Mouse (Mus musculus): ENCODE measurements around the gene Gmeb2.

Gmeb2 gene

DNA sequence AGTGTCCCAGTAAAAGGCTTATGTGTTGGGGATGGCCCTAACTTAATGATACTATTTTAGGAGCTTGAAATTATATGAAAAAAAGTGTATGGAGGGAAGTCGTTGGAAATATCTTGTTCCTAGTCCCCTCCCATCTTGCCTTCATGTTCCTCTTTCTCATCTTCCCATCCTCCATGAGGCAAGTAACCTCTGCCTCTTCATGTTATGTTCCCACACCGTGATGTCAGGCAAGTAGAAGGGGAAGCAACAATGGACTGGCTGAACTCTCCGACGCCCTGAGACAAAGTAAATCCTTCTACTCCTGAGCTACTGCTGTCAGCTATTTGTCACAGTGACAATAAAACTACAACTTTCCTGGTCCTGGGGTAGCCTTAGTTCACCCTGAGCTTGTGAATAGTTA, 13.2 kb downstream of the Gmeb2 start:
- DNase-seq (ENCODE audit: low read depth, low spot score), result no peak

DNA sequence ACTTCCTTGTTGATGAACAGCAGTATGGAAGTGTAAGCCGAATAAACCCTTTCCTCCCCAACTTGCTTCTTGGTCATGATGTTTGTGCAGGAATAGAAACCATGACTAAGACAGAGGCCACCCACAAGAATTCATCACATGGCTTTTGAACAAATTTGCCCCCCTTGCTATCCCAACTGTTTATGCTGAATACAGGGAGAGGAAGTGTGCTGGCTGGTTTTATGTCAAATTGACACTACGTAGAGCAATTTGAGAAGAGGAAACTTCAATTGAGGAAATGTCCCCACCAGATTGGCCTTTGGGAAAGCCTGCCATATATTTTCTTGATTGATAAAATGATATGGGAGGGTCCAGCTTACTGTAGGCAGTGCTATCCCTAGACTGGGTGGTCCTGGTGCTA, 14.0 kb downstream of the Gmeb2 start:
- no peak for DNase-seq (ENCODE audit: low read depth, low spot score)

DNA sequence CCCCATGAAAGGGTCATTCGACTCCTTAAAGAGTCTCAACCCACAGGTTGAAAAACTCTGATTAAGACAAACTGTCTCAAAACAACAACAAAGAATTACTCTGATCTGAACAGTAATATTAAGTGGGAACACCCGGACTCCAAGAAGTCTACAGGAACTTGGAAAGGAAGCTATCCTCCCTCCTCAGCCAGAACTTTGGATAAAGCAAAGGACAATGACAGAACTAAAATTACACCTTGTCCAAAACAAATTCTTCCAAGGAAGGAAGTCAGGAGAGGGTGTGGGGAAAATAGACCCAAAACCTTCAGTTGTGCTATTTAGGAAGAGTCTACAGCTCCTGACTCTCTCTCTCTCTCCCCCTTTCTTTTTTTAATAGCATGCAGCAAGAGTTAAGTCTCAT, 15.7 kb downstream of the Gmeb2 start:
- DNase-seq (ENCODE audit: low read depth, low spot score), result no peak

DNA sequence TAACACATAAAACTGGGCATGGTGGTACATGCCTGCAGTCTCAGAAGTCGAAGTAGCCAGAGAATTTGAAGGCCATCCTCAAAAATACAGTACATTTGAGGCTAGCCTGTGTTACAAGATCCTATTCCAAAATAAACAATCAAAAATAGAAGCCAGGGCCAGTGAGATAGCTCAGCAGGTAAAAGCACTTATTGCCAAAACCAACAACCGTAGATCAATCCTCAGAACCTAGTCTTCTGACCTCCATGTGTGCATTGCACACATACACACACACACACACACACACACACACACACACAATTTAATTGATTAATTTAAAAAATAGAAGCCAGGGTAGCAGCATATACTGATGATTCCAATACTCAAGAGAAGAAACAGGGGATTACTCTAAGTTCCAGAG, 21.0 kb downstream of the Gmeb2 start:
- DNase-seq (ENCODE audit: low read depth, low spot score), result no peak

DNA sequence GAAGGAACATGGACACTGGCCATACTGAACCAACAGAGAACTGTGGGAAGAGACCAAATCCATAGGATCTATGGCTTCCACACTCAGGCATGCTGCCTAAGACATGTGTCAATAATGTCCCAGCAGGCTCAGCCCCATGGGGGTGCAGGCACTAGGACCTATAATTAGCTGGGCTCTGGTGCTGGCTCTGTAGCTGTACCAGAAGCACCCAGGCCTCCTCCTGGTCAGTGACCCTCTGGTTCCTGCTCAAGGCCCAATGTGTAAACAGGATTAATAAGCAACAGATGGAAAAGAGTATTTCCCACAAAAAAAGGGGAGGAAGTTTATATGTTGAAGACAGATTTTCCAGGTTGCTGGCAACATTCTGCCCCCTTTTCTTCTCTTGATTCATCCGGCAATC, 34.6 kb downstream of the Gmeb2 start:
- no peak for DNase-seq (ENCODE audit: low read depth, low spot score)

DNA sequence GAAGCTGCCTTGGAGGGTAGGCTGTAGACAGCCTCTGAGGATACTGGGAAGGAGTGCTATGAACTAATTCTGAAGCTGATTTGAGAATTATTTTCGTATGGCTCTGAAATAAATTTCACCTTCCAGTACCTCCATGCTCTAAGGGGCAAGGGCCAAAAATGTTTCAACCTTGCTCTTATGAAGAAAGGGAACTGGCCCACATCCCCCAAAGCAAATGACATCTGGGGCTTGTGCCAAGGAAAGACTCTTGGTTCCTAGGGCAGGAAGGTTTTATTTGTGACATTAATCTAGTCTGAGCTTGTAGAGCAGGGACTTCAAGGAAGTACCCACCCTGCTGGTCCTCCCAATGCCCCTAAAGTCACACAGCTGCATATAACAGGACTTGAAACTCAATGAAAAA, 36.0 kb downstream of the Gmeb2 start:
- DNase-seq (ENCODE audit: low read depth, low spot score), result no peak

DNA sequence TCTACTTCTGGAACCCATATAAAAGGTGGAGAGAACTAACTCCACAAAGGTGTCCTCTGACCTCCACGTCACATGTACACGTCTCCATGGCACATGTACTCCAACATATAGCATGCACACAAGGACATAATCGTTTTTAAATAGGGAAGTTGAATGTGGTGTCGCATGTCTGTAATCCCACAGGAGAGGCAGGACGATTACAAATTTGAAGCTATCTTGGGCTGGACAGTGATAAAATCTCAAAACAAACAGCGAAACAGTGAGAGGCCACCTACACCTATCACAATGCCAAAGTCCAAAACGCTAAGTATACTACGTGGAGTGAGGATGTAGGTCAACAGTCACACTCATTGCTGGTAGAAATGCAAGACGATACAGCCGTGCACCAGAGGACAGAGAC, 38.6 kb downstream of the Gmeb2 start:
- no peak for DNase-seq (ENCODE audit: low read depth, low spot score)

DNA sequence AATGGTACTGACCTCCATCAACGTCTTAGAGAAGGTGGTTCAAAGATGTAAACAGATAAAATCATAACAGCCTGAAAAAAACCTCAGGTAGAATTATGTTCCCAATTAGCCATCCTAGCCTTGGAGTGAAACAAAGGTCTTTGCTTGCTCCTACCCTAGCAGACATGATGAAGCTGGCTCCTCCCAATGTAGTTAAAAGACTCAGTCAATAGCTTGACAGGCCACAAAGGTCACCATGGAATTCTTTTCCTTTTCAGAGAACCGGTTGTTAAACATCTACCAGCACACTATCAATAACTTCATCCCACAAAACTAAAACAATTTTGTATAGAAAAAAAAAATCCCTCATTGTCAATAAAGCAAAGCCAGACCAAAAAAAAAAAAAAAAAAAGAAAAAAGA, 42.8 kb downstream of the Gmeb2 start:
- no peak for DNase-seq (ENCODE audit: low read depth, low spot score)

DNA sequence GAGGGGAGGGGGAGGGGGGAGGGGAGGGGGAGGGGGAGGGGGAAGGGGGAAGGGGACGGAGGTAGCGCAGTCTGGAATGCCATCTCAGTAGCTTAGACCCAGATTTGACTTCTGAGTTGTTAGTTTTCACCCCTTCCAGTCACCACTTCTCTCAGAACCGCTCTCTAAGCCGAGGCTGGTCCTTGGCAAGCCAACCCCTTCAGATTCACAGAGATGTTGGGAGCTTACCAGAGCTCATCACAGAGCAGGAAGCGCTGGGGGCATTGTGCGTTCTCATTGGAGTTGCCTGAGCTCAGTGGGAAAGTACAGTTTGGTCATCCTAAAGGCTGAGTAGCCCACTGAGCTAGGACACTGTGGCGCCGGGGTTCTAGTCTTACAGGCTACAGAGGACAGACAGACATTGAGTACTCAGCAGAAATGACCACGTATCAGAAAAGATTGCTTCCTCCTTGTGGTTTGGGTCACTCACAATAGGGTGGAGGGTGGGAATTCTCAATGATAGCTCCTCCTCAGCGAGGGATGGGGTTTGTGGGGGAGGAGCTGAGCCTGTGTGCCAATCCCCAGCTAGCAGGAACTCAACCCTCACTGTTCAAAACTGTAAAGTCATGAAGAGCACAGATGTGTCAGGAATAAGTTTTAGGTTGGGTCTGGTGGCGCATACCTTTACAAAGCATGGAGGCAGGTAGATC, 44.0 kb downstream of the Gmeb2 start:
- peak; percentile 35 for DNase-seq (ENCODE audit: low read depth, low spot score)

DNA sequence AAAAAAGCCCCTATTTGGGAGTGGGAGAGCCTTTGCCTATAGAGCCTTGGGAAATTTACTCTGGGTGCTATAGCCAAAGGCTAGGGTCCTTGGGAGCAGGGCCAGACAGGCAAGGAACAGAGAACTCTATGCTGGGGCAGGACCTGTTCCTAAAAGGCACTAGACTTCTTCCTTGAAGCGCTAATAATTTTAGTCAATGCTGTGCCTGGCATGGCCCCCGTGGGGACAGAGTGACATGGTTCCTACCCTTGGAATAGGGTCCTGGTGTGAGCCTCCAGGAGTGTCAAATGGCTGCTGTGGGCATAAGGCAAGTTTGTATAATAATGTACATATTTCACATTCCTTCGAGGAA, 45.5 kb downstream of the Gmeb2 start:
- DNase-seq (ENCODE audit: low read depth, low spot score), result peak; percentile 14

DNA sequence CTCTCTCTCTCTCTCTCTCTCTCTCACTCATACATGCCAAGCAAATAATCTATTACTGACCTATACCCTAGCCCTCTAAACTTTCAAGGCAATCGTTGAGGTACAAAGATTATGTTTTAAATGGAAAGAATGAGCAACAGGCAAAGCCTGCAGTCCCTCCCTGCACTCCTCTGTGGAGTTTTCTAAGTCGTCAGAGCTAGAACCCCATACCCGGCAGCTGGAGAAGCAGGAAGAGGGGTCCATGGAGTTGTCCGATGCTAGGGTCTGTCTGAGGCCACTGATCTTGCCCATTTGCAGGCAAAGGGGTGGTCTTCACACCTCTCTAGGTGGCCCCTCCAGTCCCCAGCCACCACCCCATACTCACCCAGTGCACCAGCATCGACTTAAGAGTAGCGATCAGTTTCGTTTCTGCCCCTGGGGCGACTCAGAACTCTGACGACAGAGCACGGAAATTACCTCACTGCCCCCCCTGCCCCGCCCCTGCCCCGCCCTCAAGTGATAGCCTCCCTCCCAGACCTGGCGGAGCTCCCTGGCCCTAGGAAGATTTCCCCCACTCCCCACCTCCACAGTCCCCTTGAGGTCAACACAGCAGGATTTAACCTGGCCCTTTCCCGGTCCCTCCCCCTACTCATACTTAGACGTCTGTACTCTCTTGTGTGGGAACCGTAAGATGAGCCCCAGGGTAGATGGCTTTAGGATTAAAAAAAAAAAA, 46.1 kb downstream of the Gmeb2 start, which contains the start of gene Helz2:
Gene Helz2, minus strand, starts transcription at position 426 of the 712 bp plus-strand sequence.
- peak; percentile 85 for DNase-seq (ENCODE audit: low read depth, low spot score)

DNA sequence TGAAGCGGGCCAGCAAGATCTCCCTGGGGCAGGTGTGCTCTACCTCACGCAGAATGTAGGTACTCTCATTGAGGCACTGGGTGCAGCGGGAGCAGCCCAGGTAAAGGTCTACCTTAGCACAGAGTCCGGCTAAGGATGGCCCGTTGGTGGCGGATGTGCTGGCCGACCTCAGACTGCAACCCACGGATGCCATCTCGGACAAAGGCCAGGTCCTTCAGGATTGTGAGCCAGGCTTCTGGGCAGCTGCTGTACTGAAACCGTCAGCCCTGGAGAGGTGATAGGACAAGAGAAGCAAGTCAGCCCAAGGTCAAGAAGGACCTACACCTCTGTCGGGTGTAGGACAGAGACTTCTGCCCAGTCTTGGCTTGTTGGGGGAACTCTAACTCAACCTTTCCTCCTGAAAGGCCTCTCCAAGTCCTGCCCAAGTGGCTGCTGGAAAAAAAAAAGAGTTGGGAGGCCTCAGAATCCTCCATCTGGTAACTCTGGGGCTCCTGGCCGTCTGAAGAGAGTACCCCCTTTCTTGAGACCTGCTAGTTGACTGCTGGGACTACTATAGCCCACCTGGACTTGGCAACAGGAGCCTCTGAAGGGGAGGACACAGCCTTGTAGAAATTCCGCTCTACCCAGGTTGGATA, 46.9 kb downstream of the Gmeb2 start:
- no peak for DNase-seq (ENCODE audit: low read depth, low spot score)

DNA sequence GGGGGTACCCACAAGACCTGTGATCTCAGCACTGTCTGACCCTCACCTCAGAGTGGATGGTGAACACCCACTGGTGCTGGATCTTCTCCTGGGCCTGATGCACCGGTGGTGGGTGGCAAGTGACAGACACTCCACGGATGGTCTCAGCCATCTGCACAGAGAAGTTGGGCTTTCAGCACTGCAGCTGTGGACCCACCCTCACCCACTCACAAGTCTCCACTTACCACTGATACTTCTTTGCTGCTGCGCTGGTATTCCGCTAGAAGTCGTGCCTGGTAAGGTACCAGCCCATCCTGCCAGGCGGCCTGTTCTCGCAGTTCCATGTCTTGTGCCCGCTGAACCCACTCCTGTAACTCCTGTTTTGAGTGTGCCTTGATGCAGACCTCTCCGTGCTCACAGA, 48.6 kb downstream of the Gmeb2 start:
- no peak for DNase-seq (ENCODE audit: low read depth, low spot score)

DNA sequence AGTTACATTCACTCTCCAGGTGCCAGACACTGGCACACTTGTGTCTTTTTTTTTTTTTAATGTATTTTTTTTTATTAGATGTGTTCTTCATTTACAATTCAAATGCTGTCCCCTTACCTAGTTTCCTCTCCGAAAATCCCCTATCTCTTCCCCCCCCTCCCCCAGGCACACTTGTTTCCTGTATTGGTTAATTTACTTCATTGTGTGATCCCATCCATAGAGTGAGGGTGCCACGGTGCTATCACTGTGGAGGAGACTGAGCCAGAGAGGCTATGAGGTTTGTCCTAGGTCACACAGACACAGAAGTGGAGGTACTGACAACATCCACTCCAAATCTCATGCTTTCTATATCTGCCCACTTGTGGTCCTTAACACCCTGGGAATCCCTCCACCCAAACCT, 49.0 kb downstream of the Gmeb2 start:
- no peak for DNase-seq (ENCODE audit: low read depth, low spot score)

DNA sequence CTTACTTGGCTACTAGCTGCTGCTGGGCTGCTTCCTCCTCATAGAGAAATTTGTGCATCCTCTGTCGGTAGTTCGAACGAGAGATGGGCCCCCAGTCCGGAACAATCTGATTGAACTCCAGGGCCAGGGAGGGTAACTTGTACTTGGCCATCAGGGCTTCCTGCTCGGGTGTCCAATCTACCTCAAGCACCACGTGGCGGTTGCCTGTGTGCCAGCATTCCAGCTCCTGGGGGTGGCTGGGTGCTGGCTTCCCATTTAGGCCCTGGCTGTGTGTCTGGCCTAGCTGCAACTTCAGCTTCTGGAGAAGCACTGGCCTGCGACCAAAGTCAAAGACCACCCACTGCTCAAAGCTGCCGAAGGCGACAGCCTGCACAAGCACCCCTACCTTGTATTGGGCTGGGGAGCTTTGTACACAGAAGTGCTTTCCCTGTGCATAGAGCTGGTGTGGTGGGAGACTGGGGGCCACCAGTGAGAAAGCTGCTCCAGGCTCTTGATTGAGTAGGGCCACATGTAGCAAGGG, 49.7 kb downstream of the Gmeb2 start:
- no peak for DNase-seq (ENCODE audit: low read depth, low spot score)

DNA sequence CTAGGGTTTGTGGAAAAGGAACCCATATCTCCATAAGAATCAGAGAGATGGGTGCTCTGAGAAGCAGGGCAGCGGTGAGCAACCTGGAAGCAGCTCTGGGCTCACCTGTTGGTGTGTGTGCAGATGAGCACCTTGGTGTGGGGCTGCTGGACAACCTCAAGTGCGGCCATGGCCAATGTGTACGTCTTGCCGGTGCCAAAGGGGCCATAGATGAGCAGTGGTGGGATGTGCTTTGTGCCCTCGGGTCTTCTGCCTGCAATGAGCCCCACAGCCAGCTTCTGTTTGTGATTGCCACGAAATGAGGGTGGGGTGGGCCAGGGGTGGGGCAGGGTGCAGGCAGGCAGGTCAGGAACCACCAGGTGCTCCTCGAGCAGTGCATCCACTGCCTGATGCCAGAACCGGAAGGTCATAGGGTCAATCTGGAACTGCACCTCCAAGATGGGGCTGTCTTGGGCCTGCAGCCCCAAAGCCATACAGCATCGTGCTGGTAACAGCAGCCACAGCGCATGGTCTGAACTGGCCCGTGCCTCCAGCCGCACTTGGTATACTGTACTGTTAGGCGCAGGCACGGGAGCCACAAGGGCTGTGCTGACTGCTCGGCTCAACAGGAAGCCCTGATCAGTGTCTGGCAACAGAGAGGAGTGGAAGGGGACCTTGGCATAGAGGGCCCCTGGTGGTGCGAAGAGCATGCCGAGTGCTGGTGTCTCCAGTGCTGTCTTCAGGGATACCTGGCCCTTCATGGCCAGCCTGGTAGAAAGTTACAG, 50.4 kb downstream of the Gmeb2 start:
- DNase-seq (ENCODE audit: low read depth, low spot score), result no peak

DNA sequence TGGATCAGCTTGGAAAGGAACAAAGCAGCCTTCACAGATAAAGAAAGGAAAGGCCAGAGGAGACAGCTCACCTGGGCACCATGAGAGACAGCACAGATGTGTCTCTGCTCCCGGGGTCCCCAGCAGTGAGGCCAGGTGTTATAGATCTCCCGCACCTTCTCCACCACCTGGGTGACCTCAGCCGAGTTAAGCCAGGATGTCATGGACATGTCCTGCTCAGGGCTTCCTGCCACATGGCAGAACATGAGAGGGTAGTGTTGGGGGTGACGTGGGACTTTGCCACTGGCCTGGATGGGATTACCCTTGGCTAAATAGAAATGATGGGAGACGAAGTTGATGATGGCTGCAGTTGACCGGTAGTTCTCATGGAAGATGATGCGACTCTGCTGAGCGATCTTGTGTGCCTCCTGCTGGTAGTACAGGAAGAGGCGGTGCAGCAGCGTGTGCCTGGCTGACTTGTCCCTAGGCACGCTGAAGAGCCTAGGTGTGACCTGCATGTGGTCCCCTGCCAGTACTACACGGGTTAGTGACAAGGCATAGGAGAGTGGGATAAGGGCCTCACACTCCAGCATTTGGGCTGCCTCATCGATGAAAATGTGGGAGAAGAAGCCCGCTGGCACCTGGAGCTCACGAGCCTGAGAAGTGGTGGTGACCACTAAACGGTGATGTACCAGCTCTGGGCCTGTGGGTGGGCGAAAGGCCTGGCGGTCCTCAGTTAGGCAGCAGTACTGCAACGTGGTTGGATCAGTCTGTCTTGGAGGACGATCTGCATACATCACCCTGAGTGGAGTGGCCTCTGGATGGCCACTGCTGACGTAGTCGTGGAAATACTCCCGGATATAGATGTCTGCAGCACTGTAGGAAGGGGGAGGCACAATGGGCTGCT, 51.9 kb downstream of the Gmeb2 start:
- DNase-seq (ENCODE audit: low read depth, low spot score), result no peak

DNA sequence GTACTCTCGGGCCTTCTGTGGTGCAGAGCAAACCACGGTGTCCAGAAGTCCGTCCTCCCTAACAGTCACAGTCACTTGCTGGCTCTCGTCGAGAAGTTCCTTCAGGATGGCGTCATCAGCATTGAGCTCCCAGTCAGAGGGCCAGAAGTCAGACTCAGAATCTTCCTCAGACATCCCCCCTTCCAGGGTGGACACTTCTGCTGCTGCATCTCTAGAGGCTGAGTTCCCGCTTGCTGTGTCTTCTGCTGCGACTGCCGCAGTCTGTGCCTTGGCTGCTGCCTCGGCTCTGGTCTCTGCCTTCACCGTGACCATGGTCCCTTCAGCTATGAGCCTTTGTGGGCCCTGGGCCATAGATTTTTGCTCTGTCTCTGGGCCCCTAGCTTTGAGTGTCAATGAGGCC, 53.2 kb downstream of the Gmeb2 start:
- no peak for DNase-seq (ENCODE audit: low read depth, low spot score)

DNA sequence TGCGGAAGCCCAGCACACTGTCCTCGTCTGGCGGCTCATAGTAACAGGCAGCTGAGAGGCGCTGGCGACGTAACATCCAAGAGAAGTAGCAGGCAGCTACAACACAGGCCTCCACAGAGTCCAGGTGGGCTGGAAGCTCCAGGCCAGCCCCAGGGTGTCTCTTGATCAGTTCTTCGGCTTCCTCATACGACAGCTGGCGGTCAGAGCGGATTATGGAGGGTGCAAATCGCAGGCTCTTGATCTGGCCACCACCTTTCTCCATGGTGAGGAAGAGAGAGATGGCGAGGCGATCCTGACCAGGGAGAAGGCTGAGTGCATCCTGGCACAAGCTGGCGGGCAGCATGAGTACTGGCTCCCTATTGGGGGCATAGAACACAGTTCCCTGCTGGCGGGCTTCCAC, 54.4 kb downstream of the Gmeb2 start:
- no peak for DNase-seq (ENCODE audit: low read depth, low spot score)

DNA sequence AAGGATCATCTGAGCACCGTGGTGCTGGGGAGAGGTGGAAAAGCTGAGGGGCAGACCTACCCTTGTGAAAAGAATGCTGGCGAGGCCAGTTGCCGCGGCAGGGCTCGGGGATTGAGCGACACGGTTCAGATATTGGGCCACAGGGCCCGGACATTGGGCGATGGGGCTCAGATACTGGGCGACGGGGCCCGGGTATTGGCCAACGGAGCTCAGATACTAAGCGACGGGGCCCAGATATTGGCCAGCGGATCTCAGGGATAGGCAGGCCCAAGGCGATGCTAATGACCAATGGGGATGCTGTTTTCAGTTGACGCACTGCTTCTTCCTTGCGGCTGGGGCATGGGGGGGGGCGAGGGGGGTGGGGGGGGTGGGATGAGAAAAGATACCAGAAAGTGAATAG, 56.7 kb downstream of the Gmeb2 start:
- no peak for DNase-seq (ENCODE audit: low read depth, low spot score)

DNA sequence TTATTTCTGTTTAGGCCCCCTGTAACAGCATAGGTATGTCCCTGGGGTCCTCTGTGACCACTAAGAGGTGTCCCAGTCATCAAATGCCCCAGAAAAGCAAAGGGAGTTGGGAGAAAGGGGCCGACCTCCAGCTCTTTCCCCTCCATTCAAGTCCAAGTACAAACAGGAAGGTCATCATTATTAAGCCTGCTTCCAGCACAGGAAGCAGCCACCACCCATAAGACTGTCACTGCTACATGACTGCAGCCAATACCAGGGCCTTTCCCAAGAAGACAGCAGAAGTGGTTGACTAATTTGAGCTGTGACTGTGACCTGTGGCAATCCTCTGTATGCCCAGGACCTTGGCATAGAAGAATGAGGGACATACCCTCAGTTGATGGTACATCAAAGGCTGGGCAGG, 59.5 kb downstream of the Gmeb2 start:
- DNase-seq (ENCODE audit: low read depth, low spot score), result no peak

All from 3T3-L1 (cell line).